Mouse (Mus musculus): ENCODE data around the gene H2-M3.

- TF ChIP-seq POLR2A (IDR thresholded peaks at IDR 0.05; ENCODE audit: insufficient read depth, low read depth, low read length) (no peak), CTCF (IDR thresholded peaks at IDR 0.05) (no peak), EP300 (IDR thresholded peaks at IDR 0.05; ENCODE audit: insufficient read depth, low read depth, low read length) (no peak)
Observed at GRCm38 (mm10) chr17:37276573-37276972, 6.6 kb downstream of the H2-M3 start.

Measured in heart, adult 2 months (tissue).